Mouse (Mus musculus): ENCODE measurements around the gene Ascc2. TPM values are rescaled to one million over a fixed set of nuclear protein-coding genes. Genes with fewer than 3 reads are reported as not detected.
"Not testable (repeated sequence)": the region's sequence is repeated elsewhere in the genome, so short reads cannot be mapped to it uniquely, and the experiment has no call there.

The Ascc2 gene
- total and polyA plus RNA-seq, 3 experiments, result 22.8 to 53.0 (median 27.8) TPM

DNA sequence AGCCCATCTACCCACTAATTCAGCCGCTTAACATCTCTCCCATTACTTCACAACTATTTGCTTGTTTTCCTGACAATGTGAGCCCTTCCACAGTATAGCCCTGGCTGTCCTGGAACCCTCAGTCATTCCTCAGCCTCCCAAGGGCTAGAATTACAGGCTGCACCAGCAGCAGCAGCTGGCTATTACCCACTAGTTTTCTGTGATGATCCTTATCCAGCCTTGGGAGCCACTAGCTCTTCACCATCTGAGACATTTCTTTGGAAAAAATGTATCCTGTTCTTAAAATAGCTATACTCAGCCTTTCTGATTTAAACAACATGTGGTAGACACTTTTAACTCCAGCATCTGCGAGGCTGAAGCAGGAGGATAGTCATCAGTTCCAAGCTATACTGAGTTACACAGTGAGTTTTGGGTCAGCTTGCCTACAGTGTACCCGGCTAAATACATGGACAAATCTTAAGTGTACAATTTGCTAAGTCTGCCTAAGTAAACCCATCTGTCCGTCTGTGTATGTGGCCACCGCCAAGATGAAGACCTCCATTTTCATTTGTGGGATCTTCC is 685 bp upstream of the Ascc2 start:
- Histone ChIP-seq H3K27me3 (ENCODE audit: insufficient read depth, low read length) (peaks cover 6% of the 10 kb centered on the region), H3K9me3 (replicated peaks) (no peaks in the 10 kb centered on the region), H3K36me3 (replicated peaks) (peaks cover 29% of the 10 kb centered on the region), H3K4me3 (ENCODE audit: low read depth, low read length) (no peak overlapping the region; the same call in 1 of the 2 replicates), H3K4me1 (ENCODE audit: insufficient read depth, low read depth, low read length) (peaks cover 41% of the 10 kb centered on the region)
- ATAC-seq (ENCODE audit: extremely low read depth, insufficient number of reproducible peaks, low FRiP score, poor library complexity, severe bottlenecking) (no peak), DNase-seq (ENCODE audit: low spot score) (no peak)
- TF ChIP-seq POLR2AphosphoS5 (IDR thresholded peaks at IDR 0.05; ENCODE audit: insufficient replicate concordance, low read depth, low read length) (no peak), TAL1 (conservative IDR thresholded peaks at IDR 0.05; ENCODE audit: low read depth, low read length) (no peak)

DNA sequence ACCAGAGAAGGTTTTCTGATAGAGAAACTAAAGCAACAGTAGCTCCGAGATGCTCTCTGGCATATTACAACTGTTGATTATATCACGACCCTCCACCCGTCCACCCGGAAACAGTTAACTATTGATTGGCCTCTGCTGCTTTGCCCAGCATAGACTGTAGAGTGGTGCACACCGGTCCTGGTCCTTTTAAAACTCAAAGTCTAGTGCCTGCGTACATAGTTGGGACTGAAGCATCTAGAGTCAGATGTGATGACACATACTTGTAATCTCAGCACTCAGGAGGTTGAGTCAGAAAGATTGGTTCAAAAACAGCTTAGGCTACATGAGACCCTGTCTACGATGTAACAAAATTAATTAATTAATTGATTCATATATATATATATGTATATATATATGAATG is 714 bp downstream of the Ascc2 start:
- peaks cover 43% of the 10 kb centered on the region for H3K36me3 ChIP-seq (replicated peaks)
- ATAC-seq (ENCODE audit: extremely low read depth, insufficient number of reproducible peaks, low FRiP score, poor library complexity, severe bottlenecking), result no peak
- TF ChIP-seq CTCF (IDR thresholded peaks at IDR 0.05; ENCODE audit: low read depth, low read length), result no peak
- TF ChIP-seq GATA2 (IDR thresholded peaks at IDR 0.05; ENCODE audit: borderline replicate concordance, low read depth, low read length), result no peak
- TF ChIP-seq GATA1 (IDR thresholded peaks at IDR 0.05; ENCODE audit: borderline replicate concordance, low read length), result no peak
- TF ChIP-seq TAL1 (conservative IDR thresholded peaks at IDR 0.05; ENCODE audit: low read depth, low read length), result no peak
- no peak for TF ChIP-seq POLR2AphosphoS5 (IDR thresholded peaks at IDR 0.05; ENCODE audit: insufficient replicate concordance, low read depth, low read length)

DNA sequence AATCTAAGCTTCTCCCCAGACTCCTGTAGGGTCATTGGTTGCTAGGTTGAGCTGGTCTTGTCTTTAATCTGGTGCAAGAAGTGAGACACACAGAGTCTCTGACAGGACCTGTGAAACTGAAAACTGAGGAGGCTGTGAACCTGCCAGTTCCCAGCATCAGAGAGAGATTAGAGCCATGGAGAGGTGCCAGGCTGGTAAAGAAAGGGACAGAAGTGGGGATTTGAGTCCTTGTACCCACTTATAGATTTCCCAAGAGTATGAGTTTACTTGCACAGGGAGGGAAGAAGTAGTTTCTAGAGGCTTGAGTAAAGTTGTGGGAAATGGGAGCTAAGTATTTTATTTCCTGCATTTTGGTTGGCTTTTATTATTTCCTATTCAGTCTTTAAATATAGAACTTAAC is 3.6 kb downstream of the Ascc2 start:
- TF ChIP-seq POLR2AphosphoS5 (IDR thresholded peaks at IDR 0.05; ENCODE audit: insufficient replicate concordance, low read depth, low read length), result no peak
- TF ChIP-seq GATA1 (IDR thresholded peaks at IDR 0.05; ENCODE audit: borderline replicate concordance, low read length), result no peak
- TF ChIP-seq GATA2 (IDR thresholded peaks at IDR 0.05; ENCODE audit: borderline replicate concordance, low read depth, low read length), result no peak
- TF ChIP-seq TAL1 (conservative IDR thresholded peaks at IDR 0.05; ENCODE audit: low read depth, low read length), result no peak
- no peak for TF ChIP-seq CTCF (IDR thresholded peaks at IDR 0.05; ENCODE audit: low read depth, low read length)
- Histone ChIP-seq H3K27me3 (ENCODE audit: insufficient read depth, low read length) (no peaks in the 10 kb centered on the region), H3K9me3 (replicated peaks) (no peaks in the 10 kb centered on the region), H3K4me1 (ENCODE audit: insufficient read depth, low read depth, low read length) (peaks cover 36% of the 10 kb centered on the region), H3K36me3 (replicated peaks) (peaks cover 68% of the 10 kb centered on the region), H3K4me3 (ENCODE audit: low read depth, low read length) (no peak overlapping the region)
- no peak for DNase-seq (ENCODE audit: low spot score)
- ATAC-seq (ENCODE audit: extremely low read depth, insufficient number of reproducible peaks, low FRiP score, poor library complexity, severe bottlenecking), result no peak

More for the DNA sequence above, 714 bp downstream of the Ascc2 start:
- no peaks in the 10 kb centered on the region for H3K9me3 ChIP-seq (replicated peaks)
- H3K4me3 ChIP-seq (ENCODE audit: low read depth, low read length), result peak overlapping the region; percentile 87
- peaks cover 5% of the 10 kb centered on the region for H3K27me3 ChIP-seq (ENCODE audit: insufficient read depth, low read length)
- DNase-seq (ENCODE audit: low spot score), result no peak
- peaks cover 41% of the 10 kb centered on the region for H3K4me1 ChIP-seq (ENCODE audit: insufficient read depth, low read depth, low read length)

DNA sequence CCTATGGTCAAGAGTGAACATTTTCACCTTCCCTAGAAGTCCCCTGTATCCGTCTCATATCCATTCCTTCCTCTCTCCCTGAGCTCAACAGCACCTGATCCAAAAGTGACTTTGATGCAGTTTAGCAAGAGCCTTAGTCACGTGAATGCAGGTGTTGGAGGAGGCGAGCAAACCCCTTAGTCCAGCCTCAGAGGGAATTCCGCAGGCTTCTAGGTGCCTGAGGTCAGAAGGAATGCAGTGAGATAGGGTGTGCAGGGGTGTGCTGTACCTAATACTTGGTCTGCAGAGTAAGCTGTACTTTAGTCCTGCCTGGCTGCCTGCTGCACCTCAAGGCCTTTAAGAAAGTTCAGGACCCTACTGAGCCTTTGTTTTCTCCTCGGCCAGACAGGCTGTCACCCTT is 6.2 kb downstream of the Ascc2 start:
- no peaks in the 10 kb centered on the region for H3K27me3 ChIP-seq (ENCODE audit: insufficient read depth, low read length)
- peaks cover 19% of the 10 kb centered on the region for H3K4me1 ChIP-seq (ENCODE audit: insufficient read depth, low read depth, low read length)
- H3K4me3 ChIP-seq (ENCODE audit: low read depth, low read length), result no peak overlapping the region
- DNase-seq (ENCODE audit: low spot score) (no peak), ATAC-seq (ENCODE audit: extremely low read depth, insufficient number of reproducible peaks, low FRiP score, poor library complexity, severe bottlenecking) (no peak)
- no peaks in the 10 kb centered on the region for H3K9me3 ChIP-seq (replicated peaks)
- H3K36me3 ChIP-seq (replicated peaks), result peaks cover 93% of the 10 kb centered on the region
- TF ChIP-seq POLR2AphosphoS5 (IDR thresholded peaks at IDR 0.05; ENCODE audit: insufficient replicate concordance, low read depth, low read length) (no peak), CTCF (IDR thresholded peaks at IDR 0.05; ENCODE audit: low read depth, low read length) (no peak), GATA2 (IDR thresholded peaks at IDR 0.05; ENCODE audit: borderline replicate concordance, low read depth, low read length) (no peak), TAL1 (conservative IDR thresholded peaks at IDR 0.05; ENCODE audit: low read depth, low read length) (no peak), GATA1 (IDR thresholded peaks at IDR 0.05; ENCODE audit: borderline replicate concordance, low read length) (no peak)

DNA sequence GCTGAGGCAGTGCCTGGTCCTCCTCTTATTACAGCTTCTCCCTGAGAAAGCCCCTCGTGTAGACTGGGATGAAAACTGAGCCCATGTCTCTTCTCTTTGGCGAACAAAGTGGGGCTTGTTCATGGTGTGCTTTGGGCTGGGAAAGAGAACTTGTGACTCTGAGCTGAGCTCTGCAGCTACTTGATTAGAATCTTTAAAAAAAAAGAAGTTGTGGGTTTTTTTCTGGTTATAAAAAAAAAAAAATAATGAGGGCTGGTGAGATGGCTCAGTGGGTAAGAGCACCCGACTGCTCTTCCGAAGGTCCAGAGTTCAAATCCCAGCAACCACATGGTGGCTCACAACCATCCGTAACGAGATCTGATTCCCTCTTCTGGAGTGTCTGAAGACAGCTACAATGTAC is 7.6 kb downstream of the Ascc2 start:
- not testable (repeated sequence) for H3K4me1 ChIP-seq (ENCODE audit: insufficient read depth, low read depth, low read length); H3K4me3 ChIP-seq (ENCODE audit: low read depth, low read length); H3K27me3 ChIP-seq (ENCODE audit: insufficient read depth, low read length); ATAC-seq (ENCODE audit: extremely low read depth, insufficient number of reproducible peaks, low FRiP score, poor library complexity, severe bottlenecking); H3K9me3 ChIP-seq (replicated peaks); DNase-seq (ENCODE audit: low spot score)
- peaks cover 93% of the 10 kb centered on the region for H3K36me3 ChIP-seq (replicated peaks)

DNA sequence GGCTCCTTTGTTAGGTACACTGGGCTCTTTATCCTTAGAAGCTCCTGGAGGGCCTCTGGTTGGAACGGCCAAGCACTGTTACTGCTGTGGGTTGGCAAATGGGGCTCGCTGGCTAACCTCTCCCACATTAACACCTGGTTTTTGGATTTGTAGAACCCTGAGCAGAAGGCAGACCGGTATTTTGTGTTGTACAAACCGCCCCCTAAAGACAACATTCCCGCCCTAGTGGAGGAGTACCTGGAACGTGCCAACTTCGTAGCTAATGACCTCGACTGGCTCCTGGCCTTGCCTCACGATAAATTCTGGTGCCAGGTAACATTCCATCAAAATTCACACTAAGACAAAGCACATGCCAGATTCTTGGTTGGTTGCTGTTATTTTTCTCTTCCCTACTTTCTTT is 8.9 kb downstream of the Ascc2 start:
- Histone ChIP-seq H3K9me3 (replicated peaks) (no peaks in the 10 kb centered on the region), H3K36me3 (replicated peaks) (peaks cover 91% of the 10 kb centered on the region), H3K4me3 (ENCODE audit: low read depth, low read length) (no peak overlapping the region), H3K4me1 (ENCODE audit: insufficient read depth, low read depth, low read length) (peaks cover 2% of the 10 kb centered on the region; the same call in 1 of the 2 replicates), H3K27me3 (ENCODE audit: insufficient read depth, low read length) (no peaks in the 10 kb centered on the region)
- DNase-seq (ENCODE audit: low spot score), result no peak
- ATAC-seq (ENCODE audit: extremely low read depth, insufficient number of reproducible peaks, low FRiP score, poor library complexity, severe bottlenecking), result no peak
- TF ChIP-seq CTCF (IDR thresholded peaks at IDR 0.05; ENCODE audit: low read depth, low read length) (no peak), GATA1 (IDR thresholded peaks at IDR 0.05; ENCODE audit: borderline replicate concordance, low read length) (no peak), GATA2 (IDR thresholded peaks at IDR 0.05; ENCODE audit: borderline replicate concordance, low read depth, low read length) (no peak), POLR2AphosphoS5 (IDR thresholded peaks at IDR 0.05; ENCODE audit: insufficient replicate concordance, low read depth, low read length) (no peak), TAL1 (conservative IDR thresholded peaks at IDR 0.05; ENCODE audit: low read depth, low read length) (no peak)

DNA sequence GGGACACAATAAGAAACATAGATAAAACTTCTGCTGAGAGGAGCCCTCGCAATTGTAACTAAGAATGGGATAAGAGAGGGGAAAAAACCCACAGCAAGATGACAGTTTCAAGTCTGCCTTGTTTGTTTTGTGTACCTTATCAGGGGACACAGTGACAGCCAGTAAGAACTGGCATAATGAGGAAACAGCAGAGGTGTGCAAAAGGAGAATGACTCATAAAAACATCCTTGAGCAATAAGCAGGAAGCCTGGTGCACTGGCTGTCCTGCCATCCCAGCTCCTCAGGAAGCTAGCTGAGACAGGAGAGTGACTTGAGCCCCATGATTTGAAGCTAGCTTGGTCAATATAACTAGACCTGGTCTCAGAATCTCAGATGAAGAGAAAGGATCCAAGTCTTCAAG is 22.3 kb downstream of the Ascc2 start:
- no peaks in the 10 kb centered on the region for H3K27me3 ChIP-seq (ENCODE audit: insufficient read depth, low read length)
- peaks cover 80% of the 10 kb centered on the region for H3K36me3 ChIP-seq (replicated peaks)
- TF ChIP-seq TAL1 (conservative IDR thresholded peaks at IDR 0.05; ENCODE audit: low read depth, low read length) (no peak), CTCF (IDR thresholded peaks at IDR 0.05; ENCODE audit: low read depth, low read length) (no peak), GATA2 (IDR thresholded peaks at IDR 0.05; ENCODE audit: borderline replicate concordance, low read depth, low read length) (no peak), GATA1 (IDR thresholded peaks at IDR 0.05; ENCODE audit: borderline replicate concordance, low read length) (no peak), POLR2AphosphoS5 (IDR thresholded peaks at IDR 0.05; ENCODE audit: insufficient replicate concordance, low read depth, low read length) (no peak)
- no peak for DNase-seq (ENCODE audit: low spot score)
- no peak overlapping the region for H3K4me3 ChIP-seq (ENCODE audit: low read depth, low read length)
- H3K9me3 ChIP-seq (replicated peaks), result no peaks in the 10 kb centered on the region
- H3K4me1 ChIP-seq (ENCODE audit: insufficient read depth, low read depth, low read length), result peaks cover 43% of the 10 kb centered on the region
- ATAC-seq (ENCODE audit: extremely low read depth, insufficient number of reproducible peaks, low FRiP score, poor library complexity, severe bottlenecking), result peak; percentile 56

Measured in G1E (cell line).